Mouse (Mus musculus): Measurements from ENCODE around the gene Myadm.

DNA sequence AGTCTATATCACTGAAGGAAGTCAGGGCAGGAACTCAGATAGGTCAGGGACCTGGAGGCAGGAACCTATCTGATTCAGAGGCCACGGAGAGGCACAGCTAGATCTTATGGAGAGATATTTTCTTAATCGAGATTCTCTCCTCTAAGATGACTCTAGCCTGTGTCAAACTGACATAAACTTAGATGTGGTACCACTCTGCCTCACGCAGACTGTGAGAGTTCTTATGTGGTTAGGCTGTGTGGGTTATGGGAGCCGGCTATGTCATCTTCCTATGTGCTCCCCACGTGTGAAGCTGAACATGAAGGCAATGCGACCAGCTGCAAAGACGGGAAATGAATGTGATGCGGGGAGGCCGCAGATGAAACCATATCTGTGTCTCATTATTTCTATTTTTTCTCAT, 16.7 kb upstream of the Myadm start:
- TF ChIP-seq TAL1 (IDR thresholded peaks at IDR 0.05; ENCODE audit: low read length) = no peak
- TF ChIP-seq GATA1 (IDR thresholded peaks at IDR 0.05; ENCODE audit: low read length) = no peak
